Mouse (Mus musculus) liver, adult 2 months (tissue): ENCODE measurements at regions not wholly inside any gene's neighbourhood (a gene's known extent, or its start where the extent isn't known, plus 50 kb on each side); places are given as distances from the start of the nearest gene placed in this dataset.

ENCODE experiments used
- CTCF ChIP-seq: fragments of 200-500 bp; IDR thresholded peaks from 2 replicates; pipeline ENCODE4 v1.5.1; 2011; ENCODE audit warnings: low read depth, low read length, control low read depth
- POLR2A ChIP-seq: fragments of 200-500 bp; IDR thresholded peaks from 2 replicates; pipeline ENCODE4 v1.6.1; 2011; ENCODE audit warnings: low read length, control low read depth; ENCODE audit not compliant: insufficient read depth; ENCODE audit errors: extremely low read depth

DNA sequence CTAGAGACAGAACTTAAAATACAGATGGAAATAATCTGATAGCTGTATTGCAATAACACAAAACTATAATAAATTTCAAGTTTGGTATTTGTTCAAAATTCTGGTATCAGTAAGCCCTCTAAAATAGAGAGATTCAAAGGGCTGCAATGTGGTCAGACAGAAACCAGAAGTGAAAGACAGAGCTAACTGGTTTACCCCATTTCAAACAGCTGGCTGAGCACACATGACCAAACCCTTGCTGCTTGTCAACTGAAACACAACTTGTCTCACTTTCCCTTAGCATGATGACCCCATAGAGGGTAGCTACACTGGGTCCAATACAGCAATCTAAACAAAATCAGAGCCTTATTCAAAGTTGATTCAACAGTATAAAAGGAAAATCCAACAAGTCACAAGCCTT, 234.2 kb upstream of the Sdr16c6 start:
- no peak for TF ChIP-seq CTCF
- no peak for TF ChIP-seq POLR2A
